Mouse (Mus musculus): ENCODE measurements around the gene B3galt5. TPM values are rescaled to one million over a fixed set of nuclear protein-coding genes. Genes with fewer than 3 reads are reported as not detected.

Gene B3galt5
- 320 TPM for polyA plus RNA-seq (2014; fragmentation: Illumina TruSeq; extraction: RNeasy Lipid Tissue Mini Kit (QIAGEN cat#74804); ENCODE audit: low read depth, low replicate concordance)

DNA sequence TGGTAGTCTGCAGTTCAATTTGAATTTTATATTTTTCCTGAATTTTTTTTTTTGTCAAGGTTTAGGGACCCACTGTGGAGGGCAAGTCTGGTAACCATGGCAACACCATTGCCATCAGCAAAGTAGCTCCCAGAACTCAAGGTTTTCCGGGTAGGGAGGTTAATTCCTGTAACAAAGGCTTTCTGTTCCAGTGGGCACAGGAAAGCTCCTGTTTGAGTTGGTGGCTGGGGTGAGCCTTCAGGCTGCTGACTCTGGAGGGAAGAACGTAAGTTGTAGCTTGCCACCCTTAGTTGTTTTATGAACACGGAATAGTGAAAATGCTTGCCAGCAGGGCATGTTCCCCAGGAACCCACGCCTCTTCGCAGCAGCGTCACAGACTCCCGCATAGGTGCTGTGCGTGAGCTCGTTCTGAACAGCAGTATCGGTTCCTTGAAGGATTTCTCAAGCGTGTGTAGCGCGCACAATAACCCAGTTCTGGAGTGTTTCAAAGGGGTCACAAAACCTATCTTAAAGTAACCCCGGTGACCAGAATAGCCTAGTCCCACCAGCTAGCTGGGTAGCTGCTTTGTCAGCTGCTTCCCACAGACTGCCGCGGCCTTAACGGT, at the start of gene B3galt5:
Gene B3galt5 (plus strand): TSS at position 436 of the 605 bp plus-strand sequence.

DNA sequence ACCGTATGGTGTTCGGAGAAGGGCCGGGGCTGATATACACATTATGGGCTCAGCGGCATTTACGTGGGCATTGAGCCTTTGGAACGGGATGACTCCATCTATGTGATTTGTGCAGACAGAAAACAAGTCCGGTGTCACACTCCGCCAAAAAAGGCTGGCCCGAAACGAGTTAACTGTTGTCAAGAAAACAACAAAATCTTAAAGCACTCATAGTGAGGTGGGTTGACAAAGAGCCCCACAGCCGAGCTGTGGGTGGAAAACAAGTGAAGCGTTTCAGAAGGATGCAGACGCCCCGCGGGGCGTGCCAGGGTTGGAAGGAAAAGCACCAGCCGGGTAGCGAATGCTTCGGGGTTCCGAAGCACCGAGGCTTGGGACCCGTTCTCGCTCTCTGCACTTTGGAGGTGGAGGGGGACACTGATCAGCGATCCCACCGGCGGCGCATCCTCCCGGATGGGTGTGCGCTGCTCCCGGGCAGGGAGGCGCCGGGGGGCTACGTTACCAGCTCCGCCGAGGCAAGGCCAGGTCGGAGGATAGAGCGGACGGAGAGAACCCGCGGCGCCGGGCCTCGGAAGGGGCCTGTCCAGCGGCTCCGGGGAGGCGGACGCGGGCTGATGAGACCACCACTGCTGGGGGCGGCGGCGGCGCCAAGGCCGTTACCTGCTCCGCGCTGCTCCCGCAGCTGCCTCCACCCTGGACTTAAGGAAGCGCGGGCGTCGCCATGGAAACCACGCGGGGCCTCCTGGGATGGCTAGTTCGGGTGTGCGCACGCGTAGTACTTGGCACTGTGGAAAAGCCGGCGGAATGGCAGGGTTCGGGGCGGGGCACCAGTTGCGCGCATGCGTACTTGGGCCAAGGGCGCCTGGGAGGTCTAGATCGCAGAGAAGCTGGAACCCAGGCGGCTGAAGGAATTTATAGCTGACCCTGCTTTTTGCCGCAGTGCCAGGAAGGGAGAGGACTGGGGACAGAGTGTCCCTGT, 43.8 kb upstream of the B3galt5 start, which contains the start of gene Lca5l:
Gene Lca5l (minus strand): TSS at position 741 of the 976 bp plus-strand sequence.

DNA sequence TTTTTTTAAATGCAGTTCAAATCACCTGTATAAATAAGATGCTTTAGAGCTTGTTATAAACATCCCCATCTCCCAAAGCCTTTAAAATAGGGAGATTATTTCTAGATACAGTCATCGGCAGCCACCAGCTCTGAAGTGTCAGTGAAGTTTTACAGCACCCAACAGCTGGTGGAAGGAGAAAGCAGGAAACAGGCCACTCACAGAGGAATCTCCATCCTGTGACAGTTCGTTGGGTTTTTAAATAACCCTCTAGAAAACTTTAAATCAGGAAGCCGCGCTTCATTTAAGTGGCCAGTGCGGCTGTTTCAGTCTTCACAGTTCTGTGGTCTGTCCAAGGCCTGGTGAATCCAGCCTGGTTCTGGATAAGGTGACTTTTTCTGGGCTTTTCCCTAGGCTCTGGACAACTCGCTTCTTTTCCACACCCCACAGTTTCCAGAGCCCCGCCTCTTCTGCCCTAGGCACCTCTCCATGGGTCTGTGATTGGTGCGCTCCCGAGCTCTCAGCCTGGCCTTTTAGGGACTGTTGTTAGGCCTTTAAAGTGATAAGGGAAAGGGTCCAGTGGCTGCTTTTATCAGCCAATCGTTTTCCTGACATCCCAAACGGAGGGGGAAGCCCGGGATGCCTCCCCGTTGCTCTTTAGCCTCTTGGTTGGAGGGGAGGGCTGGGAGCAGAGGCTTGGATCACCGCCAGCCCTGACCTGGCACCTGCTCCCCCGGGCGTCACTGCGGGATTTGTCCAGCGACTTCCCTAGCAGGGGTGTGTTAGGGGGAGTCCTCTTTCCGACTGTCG, 35.5 kb upstream of the B3galt5 start, which contains the start of gene Sh3bgr:
Gene Sh3bgr (plus strand): TSS at position 538 of the 789 bp plus-strand sequence.

Other genes starting within 250 kb of the B3galt5 start
- 19.4 TPM for gene Psmg1, start 244.8 kb upstream of the B3galt5 start, polyA plus RNA-seq (2014; fragmentation: Illumina TruSeq; extraction: RNeasy Lipid Tissue Mini Kit (QIAGEN cat#74804); ENCODE audit: low read depth, low replicate concordance)
- gene Brwd1, start 153.3 kb upstream of the B3galt5 start, polyA plus RNA-seq (2014; fragmentation: Illumina TruSeq; extraction: RNeasy Lipid Tissue Mini Kit (QIAGEN cat#74804); ENCODE audit: low read depth, low replicate concordance) = 64.2 TPM
- gene Hmgn1, start 108.1 kb upstream of the B3galt5 start, polyA plus RNA-seq (2014; fragmentation: Illumina TruSeq; extraction: RNeasy Lipid Tissue Mini Kit (QIAGEN cat#74804); ENCODE audit: low read depth, low replicate concordance) = 120 TPM
- 11.6 TPM for gene Wrb, start 90.4 kb upstream of the B3galt5 start, polyA plus RNA-seq (2014; fragmentation: Illumina TruSeq; extraction: RNeasy Lipid Tissue Mini Kit (QIAGEN cat#74804); ENCODE audit: low read depth, low replicate concordance)
- 0.63 TPM for gene Lca5l, start 43.5 kb upstream of the B3galt5 start, polyA plus RNA-seq (2014; fragmentation: Illumina TruSeq; extraction: RNeasy Lipid Tissue Mini Kit (QIAGEN cat#74804); ENCODE audit: low read depth, low replicate concordance)
- 107 TPM for gene Sh3bgr, start 35.4 kb upstream of the B3galt5 start, polyA plus RNA-seq (2014; fragmentation: Illumina TruSeq; extraction: RNeasy Lipid Tissue Mini Kit (QIAGEN cat#74804); ENCODE audit: low read depth, low replicate concordance)
- gene Itgb2l, start 207.8 kb downstream of the B3galt5 start, polyA plus RNA-seq (2014; fragmentation: Illumina TruSeq; extraction: RNeasy Lipid Tissue Mini Kit (QIAGEN cat#74804); ENCODE audit: low read depth, low replicate concordance) = not detected
- gene Pcp4, start 231.8 kb downstream of the B3galt5 start, polyA plus RNA-seq (2014; fragmentation: Illumina TruSeq; extraction: RNeasy Lipid Tissue Mini Kit (QIAGEN cat#74804); ENCODE audit: low read depth, low replicate concordance) = 57.1 TPM